Mouse (Mus musculus) myocyte (in vitro differentiated cells): ENCODE data around the gene Nlrp3. TPM values are rescaled to one million over a fixed set of nuclear protein-coding genes. Genes with fewer than 3 reads are reported as not detected.
"Not testable (repeated sequence)": the region's sequence is repeated elsewhere in the genome, so short reads cannot be mapped to it uniquely, and the experiment has no call there.

Experiments used
- H3K27me3 ChIP-seq: one replicate; pipeline ENCODE4 v1.6.1; 2011; ENCODE audit not compliant: control insufficient read depth, insufficient read depth, insufficient read length
- H3K36me3 ChIP-seq: one replicate; pipeline ENCODE4 v1.6.1; 2011; ENCODE audit not compliant: control insufficient read depth, insufficient read depth
- H3K4me2 ChIP-seq: one replicate; pipeline ENCODE4 v1.6.1; 2011; ENCODE audit warnings: low read depth, control low read depth
- H3K4me3 ChIP-seq: one replicate; pipeline ENCODE4 v1.5.1; 2011; ENCODE audit warnings: mild to moderate bottlenecking, control low read depth, moderate library complexity
- H3K79me2 ChIP-seq: one replicate; pipeline ENCODE4 v1.6.1; 2011; ENCODE audit not compliant: control insufficient read depth, insufficient read depth
- H3ac ChIP-seq: one replicate; pipeline ENCODE4 v1.6.1; 2011; ENCODE audit not compliant: control insufficient read depth, insufficient read length
- CEBPB ChIP-seq: IDR thresholded peaks from 2 replicates; pipeline ENCODE4 v1.6.1; 2011; ENCODE audit warnings: mild to moderate bottlenecking, moderate library complexity; ENCODE audit not compliant: poor library complexity, insufficient read depth, severe bottlenecking
- E2F4 ChIP-seq: IDR thresholded peaks from one replicate; pipeline ENCODE4 v1.6.1; 2011; ENCODE audit warnings: mild to moderate bottlenecking, control low read depth, moderate library complexity; ENCODE audit not compliant: insufficient read depth
- MAX ChIP-seq: IDR thresholded peaks from one replicate; pipeline ENCODE4 v1.6.1; 2011; ENCODE audit warnings: low read depth, mild to moderate bottlenecking, control low read depth
- MYOD1 ChIP-seq, 3 experiments: IDR thresholded peaks; one replicate each; pipeline ENCODE4 v1.6.1; 2011; ENCODE audit warnings: control low read depth in 2 of 3, low read depth in 2 of 3, mild to moderate bottlenecking in 2 of 3, moderate library complexity in 1 of 3; ENCODE audit not compliant: insufficient read length in 2 of 3, control insufficient read depth in 1 of 3
- MYOG ChIP-seq, 3 experiments: IDR thresholded peaks; one replicate each; pipeline ENCODE4 v1.6.1; 2011; ENCODE audit warnings: control low read depth in 2 of 3, low read depth in 2 of 3, mild to moderate bottlenecking in 2 of 3; ENCODE audit not compliant: insufficient read length in 2 of 3, control insufficient read depth in 1 of 3, insufficient read depth in 1 of 3
- POLR2A ChIP-seq: IDR thresholded peaks from one replicate; pipeline ENCODE4 v1.6.1; 2011; ENCODE audit warnings: low read depth, mild to moderate bottlenecking, control low read depth, moderate library complexity; ENCODE audit not compliant: insufficient read length
- POLR2AphosphoS2 ChIP-seq: IDR thresholded peaks from one replicate; pipeline ENCODE4 v1.6.1; 2011; ENCODE audit warnings: low read depth, control low read depth; ENCODE audit not compliant: insufficient read length
- REST ChIP-seq: IDR thresholded peaks from one replicate; pipeline ENCODE4 v1.6.1; 2011; ENCODE audit warnings: mild to moderate bottlenecking, control low read depth, moderate library complexity; ENCODE audit not compliant: insufficient read depth, insufficient read length
- SRF ChIP-seq: IDR thresholded peaks from one replicate; pipeline ENCODE4 v1.6.1; 2011; ENCODE audit warnings: low read depth; ENCODE audit not compliant: control insufficient read depth, insufficient read length
- TCF12 ChIP-seq: IDR thresholded peaks from one replicate; pipeline ENCODE4 v1.6.1; 2011; ENCODE audit warnings: mild to moderate bottlenecking, control low read depth; ENCODE audit not compliant: poor library complexity, insufficient read depth, severe bottlenecking
- TCF3 ChIP-seq: IDR thresholded peaks from one replicate; pipeline ENCODE4 v1.6.1; 2011; ENCODE audit warnings: low read depth, control low read depth; ENCODE audit not compliant: insufficient read length
- USF1 ChIP-seq: IDR thresholded peaks from one replicate; pipeline ENCODE4 v1.6.1; 2011; ENCODE audit warnings: low read depth, mild to moderate bottlenecking, control low read depth, moderate library complexity
- polyA plus RNA-seq: library from polyadenylated mRNA; unstranded; fragments of >200 nt; fragmentation: generic; extraction: Trizol; gene quantifications from one replicate; pipeline ENCODE4 v1.2.1, GENCODE M21; 2012; ENCODE audit warnings: missing spikeins

Nlrp3 gene
- polyA plus RNA-seq, 1 experiment = 0.02 TPM

DNA sequence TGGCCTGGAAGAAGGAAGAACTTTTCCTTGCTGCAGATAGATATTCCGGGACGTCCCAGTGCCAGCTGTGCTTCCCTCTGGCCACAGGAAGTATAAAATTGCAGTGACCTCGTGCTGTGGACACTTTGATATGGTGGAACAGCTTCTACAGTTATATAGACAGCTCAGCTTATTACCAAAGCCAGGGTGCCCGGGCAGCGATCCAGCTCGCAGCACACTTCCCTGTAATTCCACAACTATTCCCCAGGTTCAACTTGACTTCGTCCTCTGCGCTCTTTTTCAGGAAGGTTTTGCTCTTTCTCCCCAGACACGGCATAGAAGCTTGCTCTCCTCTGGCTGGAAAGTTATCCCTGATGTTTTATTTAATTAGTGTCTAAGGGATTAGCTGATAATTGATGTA lies 34.4 kb downstream of the Nlrp3 start:
- Histone ChIP-seq H3K4me3 (no peak overlapping the region), H3ac (no peak overlapping the region), H3K27me3 (peaks cover 32% of the 10 kb centered on the region), H3K79me2 (no peaks in the 10 kb centered on the region), H3K36me3 (no peaks in the 10 kb centered on the region), H3K4me2 (no peak overlapping the region)
- TF ChIP-seq USF1 (no peak), POLR2AphosphoS2 (no peak), MAX (no peak), MYOD1 (IDR thresholded peaks at IDR 0.05; ENCODE audit: control insufficient read depth in 1 of 3, insufficient read length in 2 of 3, low read depth in 2 of 3) (no peak), E2F4 (no peak)

DNA sequence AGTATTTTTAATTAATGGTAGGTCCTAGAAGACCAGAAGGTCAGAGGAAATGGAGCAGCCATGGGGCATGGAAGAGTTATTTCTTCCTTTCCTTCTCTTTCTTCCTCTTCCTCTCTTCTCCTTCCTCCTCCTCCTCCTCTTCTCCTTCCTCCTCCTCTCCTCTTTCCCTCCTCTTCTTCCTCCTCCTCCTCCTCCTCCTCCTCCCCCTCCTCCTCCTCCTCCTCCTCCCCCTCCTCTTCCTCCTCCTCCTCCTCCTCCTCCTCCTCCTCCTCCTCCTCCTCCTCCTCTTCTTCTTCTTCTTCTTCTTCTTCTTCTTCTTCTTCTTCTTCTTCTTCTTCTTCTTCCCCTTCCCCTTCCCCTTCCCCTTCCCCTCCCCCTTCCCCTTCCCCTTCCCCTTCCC lies 34.8 kb downstream of the Nlrp3 start, which contains the start of gene Olfr222:
TSS of gene Olfr222 (minus strand) at position 101 of the 400 bp plus-strand sequence.
- H3K4me3 ChIP-seq, H3K4me2 ChIP-seq, H3K79me2 ChIP-seq, H3K36me3 ChIP-seq, H3ac ChIP-seq: not testable (repeated sequence)
- peaks cover 28% of the 10 kb centered on the region for H3K27me3 ChIP-seq

DNA sequence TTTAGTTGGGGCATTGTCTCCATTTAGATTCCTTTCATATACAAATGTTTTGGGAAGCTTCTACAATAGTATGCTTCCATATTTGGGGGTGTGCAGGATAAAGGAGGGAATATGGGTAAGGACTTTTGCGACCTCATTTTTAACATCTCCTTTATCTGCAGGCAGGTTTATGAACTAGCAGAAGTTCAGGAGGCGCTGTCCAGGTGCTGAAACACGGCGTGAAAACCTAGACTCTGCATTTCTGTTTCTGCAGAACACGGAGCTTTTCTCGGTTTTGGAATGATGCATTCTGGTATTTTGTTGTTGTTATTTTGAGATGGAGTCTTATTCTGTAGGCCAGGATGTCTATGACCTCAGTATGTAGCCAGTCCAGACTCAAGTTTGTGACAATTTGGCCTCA lies 43.2 kb downstream of the Nlrp3 start:
- no peaks in the 10 kb centered on the region for H3K36me3 ChIP-seq
- H3K4me2 ChIP-seq = no peak overlapping the region
- no peak overlapping the region for H3K4me3 ChIP-seq
- TF ChIP-seq MAX (no peak), REST (peak; percentile 84)
- no peak overlapping the region for H3ac ChIP-seq
- H3K27me3 ChIP-seq = peaks cover 8% of the 10 kb centered on the region
- no peaks in the 10 kb centered on the region for H3K79me2 ChIP-seq

DNA sequence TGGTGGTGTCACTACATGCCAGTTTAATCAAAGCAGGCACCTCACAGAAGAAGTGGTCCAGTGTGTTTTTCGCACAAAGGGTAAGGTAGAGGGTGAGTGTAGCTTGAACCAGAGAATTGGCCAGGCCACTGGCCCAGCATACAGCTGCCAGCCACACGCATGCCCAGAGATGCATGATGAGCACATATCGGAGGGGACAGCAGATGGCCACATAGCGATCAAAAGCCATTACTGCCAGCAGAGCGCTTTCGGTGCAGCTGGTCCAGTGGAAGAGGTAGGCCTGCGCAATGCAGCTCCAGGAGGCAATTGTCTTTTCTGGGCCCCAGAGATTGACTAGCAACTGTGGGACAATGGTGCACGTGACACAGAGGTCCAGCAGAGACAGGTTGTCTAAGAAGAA lies 48.1 kb downstream of the Nlrp3 start:
- Histone ChIP-seq H3K4me2 (no peak overlapping the region), H3K27me3 (peaks cover 12% of the 10 kb centered on the region), H3K36me3 (no peaks in the 10 kb centered on the region), H3K4me3 (no peak overlapping the region), H3ac (no peak overlapping the region), H3K79me2 (no peaks in the 10 kb centered on the region)
- TF ChIP-seq CEBPB (no peak), POLR2A (no peak), MYOG (IDR thresholded peaks at IDR 0.05; ENCODE audit: control insufficient read depth in 1 of 3, insufficient read depth in 1 of 3, insufficient read length in 2 of 3, low read depth in 2 of 3) (no peak), MAX (no peak), REST (no peak), E2F4 (no peak)

DNA sequence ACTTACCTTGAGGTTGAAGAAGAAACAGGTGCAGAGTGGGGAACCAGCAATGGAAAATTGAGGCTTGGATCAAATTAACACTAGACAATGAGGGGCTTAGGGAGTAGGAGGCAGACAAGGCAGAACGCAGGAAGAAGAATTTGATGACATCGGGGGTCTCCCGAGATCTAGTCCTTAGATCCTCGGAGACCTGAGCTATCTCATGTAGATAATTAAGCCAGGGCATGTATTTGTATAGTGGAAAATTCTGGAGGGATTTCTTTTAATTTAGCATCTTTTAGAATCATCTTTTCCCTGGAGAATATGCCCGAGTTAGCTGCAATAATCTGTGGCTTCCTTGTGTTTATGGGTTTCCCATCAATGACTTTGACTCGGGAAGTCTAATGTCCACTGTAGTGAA lies 51.8 kb downstream of the Nlrp3 start, which contains the start of gene Olfr223:
TSS of gene Olfr223 (minus strand) at position 101 of the 400 bp plus-strand sequence.
- no peak for TF ChIP-seq REST
- no peak for TF ChIP-seq E2F4
- TF ChIP-seq MYOD1 (IDR thresholded peaks at IDR 0.05; ENCODE audit: control insufficient read depth in 1 of 3, insufficient read length in 2 of 3, low read depth in 2 of 3) = no peak
- TF ChIP-seq MYOG (IDR thresholded peaks at IDR 0.05; ENCODE audit: control insufficient read depth in 1 of 3, insufficient read depth in 1 of 3, insufficient read length in 2 of 3, low read depth in 2 of 3) = no peak
- no peak for TF ChIP-seq SRF
- TF ChIP-seq MAX = no peak
- no peak for TF ChIP-seq TCF12
- TF ChIP-seq CEBPB = no peak
- TF ChIP-seq POLR2AphosphoS2 = no peak
- no peaks in the 10 kb centered on the region for H3K79me2 ChIP-seq
- no peaks in the 10 kb centered on the region for H3K36me3 ChIP-seq
- H3K4me2 ChIP-seq = no peak within 1 kb of the TSS
- H3K4me3 ChIP-seq = no peak within 1 kb of the TSS
- H3K27me3 ChIP-seq = peaks cover 12% of the 10 kb centered on the region
- H3ac ChIP-seq = no peak within 1 kb of the TSS

- TF ChIP-seq MYOD1 (IDR thresholded peaks at IDR 0.05; ENCODE audit: control insufficient read depth in 1 of 3, insufficient read length in 2 of 3, low read depth in 2 of 3) = no peak
- TF ChIP-seq TCF12 = no peak
- TF ChIP-seq POLR2A = no peak
- no peak for TF ChIP-seq POLR2AphosphoS2
- no peak for TF ChIP-seq USF1
- TF ChIP-seq TCF3 = no peak
- TF ChIP-seq E2F4 = no peak
- TF ChIP-seq SRF = no peak
- no peak for TF ChIP-seq CEBPB
- no peak for TF ChIP-seq MAX
- TF ChIP-seq MYOG (IDR thresholded peaks at IDR 0.05; ENCODE audit: control insufficient read depth in 1 of 3, insufficient read depth in 1 of 3, insufficient read length in 2 of 3, low read depth in 2 of 3) = no peak
- Histone ChIP-seq H3K4me2 (no peak overlapping the region), H3K4me3 (no peak overlapping the region), H3K36me3 (no peaks in the 10 kb centered on the region), H3K27me3 (no peaks in the 10 kb centered on the region), H3K79me2 (no peaks in the 10 kb centered on the region), H3ac (no peak overlapping the region)
Observed at GRCm38 (mm10) chr11:59596091-59596490, 54.7 kb downstream of the Nlrp3 start.
